Mouse (Mus musculus) T-helper 2 cell (primary cell): ENCODE measurements around the gene Polr2f.

Experiments used
- in situ Hi-C: fragments of 300-600 bp; cut with MboI, MseI; formaldehyde crosslinking; loops from one replicate; pipeline ENCODE4 v1.15.1; 2025; ENCODE audit warnings: high pct_unique_total_duplicates

Polr2f gene

GRCm38 (mm10) chr15:79140866-79141565, at the start of gene Polr2f, which contains the start of gene 1700088E04Rik:
Gene Polr2f, plus strand, starts transcription at chr15:79141009.
Gene 1700088E04Rik, minus strand, starts transcription at chr15:79141253.
- in situ Hi-C loops = no loop called here

- in situ Hi-C loops = loop anchor here (10.0 kb wide), 1 partner anchor 423 kb away; the partner anchor contains the start of gene Kdelr3
Measured at GRCm38 (mm10) chr15:79092284-79092683, 48.5 kb upstream of the Polr2f start.

DNA sequence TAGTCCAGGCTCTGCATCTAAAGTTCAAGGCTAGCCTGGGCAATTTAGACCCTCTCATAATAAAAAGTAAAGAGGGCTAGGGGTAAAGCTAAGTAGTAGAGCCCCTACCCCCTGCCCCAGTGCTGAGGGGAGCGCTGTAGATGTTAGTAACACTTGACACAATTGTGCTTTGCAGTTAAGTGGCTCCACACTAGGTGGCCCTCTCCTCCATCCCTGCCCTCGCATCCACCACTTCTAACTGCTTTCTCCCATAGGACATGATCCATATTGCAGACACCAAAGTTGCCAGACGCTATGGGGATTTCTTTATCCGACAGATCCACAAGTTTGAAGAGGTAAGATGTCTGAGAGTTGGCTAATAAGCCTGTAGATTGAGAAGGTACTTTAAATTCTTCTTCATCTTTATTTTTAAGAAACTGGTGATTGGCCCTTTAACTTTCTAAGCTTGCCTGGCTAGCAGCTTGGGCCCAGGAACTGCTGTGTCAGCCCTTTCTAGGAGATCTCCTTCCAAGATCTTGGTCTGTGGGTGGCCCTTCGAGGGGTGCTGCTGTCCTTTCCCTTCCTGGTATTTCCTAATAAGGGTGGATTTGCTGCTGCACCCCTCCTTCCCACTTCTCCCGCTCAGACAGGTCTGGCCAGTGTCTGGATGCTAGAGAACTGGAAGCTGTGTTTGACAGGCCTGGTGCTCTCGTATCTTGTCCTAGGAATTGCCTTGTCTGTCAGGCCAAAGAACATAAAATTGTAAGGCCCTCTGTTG, 47.5 kb upstream of the Polr2f start:
- in situ Hi-C loops = loop anchor here (10.0 kb wide), 1 partner anchor 422 kb away; the partner anchor contains the start of gene Kdelr3

- in situ Hi-C loops = loop anchor here (10.0 kb wide), 1 partner anchor 419 kb away; the partner anchor contains the start of gene Kdelr3
Measured at GRCm38 (mm10) chr15:79095483-79095882, 45.3 kb upstream of the Polr2f start.

GRCm38 (mm10) chr15:79096556-79096955, 44.3 kb upstream of the Polr2f start:
- in situ Hi-C loops = loop anchor here (10.0 kb wide), 1 partner anchor 418 kb away; the partner anchor contains the start of gene Kdelr3

DNA sequence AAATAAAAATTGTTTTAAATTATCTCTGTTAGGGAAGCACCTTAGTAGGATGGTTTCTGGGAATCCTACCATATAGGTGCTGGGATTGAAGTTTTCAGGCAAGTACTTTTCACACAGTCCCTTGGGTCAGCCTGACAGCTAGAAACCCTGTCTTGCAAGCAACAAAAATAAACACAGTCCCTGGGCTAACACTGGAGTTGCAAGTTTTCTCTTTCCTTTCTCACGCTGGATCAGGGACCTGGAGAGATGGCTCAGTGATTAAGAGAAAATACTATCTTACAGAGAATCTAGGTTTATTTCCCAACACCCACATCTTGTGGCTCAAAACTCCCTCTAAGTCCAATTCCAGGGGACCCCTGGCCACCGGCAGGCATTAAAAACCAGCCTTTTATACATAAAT, 43.7 kb upstream of the Polr2f start:
- in situ Hi-C loops = loop anchor here (10.0 kb wide), 1 partner anchor 418 kb away; the partner anchor contains the start of gene Kdelr3

- in situ Hi-C loops = loop anchor here (10.0 kb wide), 1 partner anchor 417 kb away; the partner anchor contains the start of gene Kdelr3
Measured at GRCm38 (mm10) chr15:79097611-79098025, 43.2 kb upstream of the Polr2f start.

DNA sequence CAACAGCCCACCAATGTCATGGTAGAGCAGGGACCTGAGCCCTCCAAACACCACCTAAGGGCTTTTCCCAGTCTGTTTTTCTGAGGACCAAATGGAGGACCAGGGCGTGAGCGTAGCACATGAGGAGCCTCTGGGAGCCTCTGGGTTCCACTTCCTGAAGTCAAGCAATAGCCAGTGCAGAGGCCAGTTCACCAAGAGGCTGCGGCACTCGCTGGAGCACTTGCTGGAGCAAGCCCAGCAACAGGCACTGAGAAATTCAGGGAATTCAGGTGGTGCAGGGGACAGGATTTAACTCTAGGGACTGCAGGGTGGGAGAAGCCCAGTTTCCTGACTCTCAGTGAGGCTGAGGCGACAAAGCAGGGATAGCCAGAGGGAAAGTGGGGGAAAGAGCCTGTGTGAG, 42.6 kb upstream of the Polr2f start:
- in situ Hi-C loops = loop anchor here (10.0 kb wide), 1 partner anchor 417 kb away; the partner anchor contains the start of gene Kdelr3

GRCm38 (mm10) chr15:79098868-79099267, 41.9 kb upstream of the Polr2f start:
- in situ Hi-C loops = loop anchor here (10.0 kb wide), 1 partner anchor 416 kb away; the partner anchor contains the start of gene Kdelr3

DNA sequence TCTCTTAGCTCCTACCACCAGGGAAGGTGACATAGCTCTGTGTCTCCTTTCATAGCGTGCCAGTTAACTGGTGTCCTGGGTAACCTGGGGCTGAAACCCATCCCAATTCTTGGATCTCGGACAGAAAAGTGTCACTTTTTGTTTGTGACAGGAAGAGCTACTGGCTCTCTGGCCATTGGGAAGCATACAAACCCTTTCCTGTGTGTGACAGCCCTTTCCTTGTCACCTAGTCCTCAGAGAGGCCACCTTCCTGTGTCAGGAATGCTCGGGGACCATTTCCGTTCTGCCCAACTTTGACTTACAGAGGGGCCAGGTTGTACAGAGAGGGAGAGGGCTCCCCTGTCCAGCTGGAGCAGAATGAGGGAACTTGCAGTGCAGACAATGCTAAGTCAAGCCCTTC, 41.4 kb upstream of the Polr2f start:
- in situ Hi-C loops = loop anchor here (10.0 kb wide), 1 partner anchor 415 kb away; the partner anchor contains the start of gene Kdelr3

- in situ Hi-C loops = no loop called here
Measured at GRCm38 (mm10) chr15:79100391-79100790, 40.4 kb upstream of the Polr2f start.

DNA sequence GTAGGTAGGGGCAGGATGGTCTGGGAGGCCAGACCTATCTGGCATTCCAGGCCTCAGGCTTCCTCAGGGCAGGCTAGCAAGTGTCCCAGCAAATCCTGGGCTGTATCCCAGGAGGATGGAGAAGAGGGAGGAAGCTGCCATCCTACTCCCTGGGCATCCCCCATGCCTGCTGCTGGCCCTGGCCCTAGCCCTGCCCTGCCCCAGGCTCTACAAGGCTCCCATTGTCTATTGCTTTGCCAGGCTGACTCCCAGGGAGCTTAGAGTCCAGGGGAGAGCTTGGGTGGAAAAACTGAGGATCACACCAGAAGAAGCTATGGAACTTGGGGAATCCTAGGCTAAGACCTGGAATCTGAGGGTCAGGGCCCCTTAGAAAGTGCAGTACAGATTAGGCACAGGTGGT, 39.3 kb upstream of the Polr2f start:
- in situ Hi-C loops = no loop called here

- in situ Hi-C loops = no loop called here
Measured at GRCm38 (mm10) chr15:79103264-79103663, 37.5 kb upstream of the Polr2f start.

- in situ Hi-C loops = no loop called here
Measured at GRCm38 (mm10) chr15:79105804-79106203, 35.0 kb upstream of the Polr2f start.

GRCm38 (mm10) chr15:79107966-79108365, 32.8 kb upstream of the Polr2f start:
- in situ Hi-C loops = no loop called here

- in situ Hi-C loops = no loop called here
Measured at GRCm38 (mm10) chr15:79108421-79109320, 32.1 kb upstream of the Polr2f start, which contains the start of gene Micall1. Gene Micall1, plus strand, starts transcription at chr15:79108898.

DNA sequence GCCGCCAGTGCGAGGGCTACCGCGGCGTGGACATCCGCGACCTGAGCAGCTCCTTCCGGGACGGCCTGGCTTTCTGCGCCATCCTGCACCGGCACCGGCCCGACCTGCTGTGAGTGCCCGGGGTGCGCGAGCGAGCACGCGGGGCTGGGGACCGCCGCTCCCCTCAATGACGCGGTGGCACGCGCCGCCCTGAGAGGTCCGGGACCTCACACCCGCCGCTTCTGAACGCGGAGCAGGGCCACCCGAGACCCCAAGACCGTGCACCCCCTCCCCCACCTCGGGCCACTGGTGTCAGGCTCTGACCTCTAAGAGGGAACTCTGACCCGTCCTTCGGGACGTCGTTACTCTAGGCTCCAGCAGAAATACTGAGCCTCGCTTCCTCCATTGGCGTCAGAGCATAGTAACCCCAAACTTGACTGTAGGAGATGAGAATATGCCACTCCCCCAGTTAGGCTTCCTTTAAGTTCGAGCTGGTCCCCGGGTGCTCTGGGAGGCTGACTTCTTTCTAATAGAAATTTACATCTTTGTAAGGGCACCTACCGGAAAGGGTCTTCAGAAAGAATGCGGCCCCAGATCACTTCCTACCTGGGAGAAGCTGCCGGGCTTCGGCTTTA, 31.4 kb upstream of the Polr2f start:
- in situ Hi-C loops = no loop called here

DNA sequence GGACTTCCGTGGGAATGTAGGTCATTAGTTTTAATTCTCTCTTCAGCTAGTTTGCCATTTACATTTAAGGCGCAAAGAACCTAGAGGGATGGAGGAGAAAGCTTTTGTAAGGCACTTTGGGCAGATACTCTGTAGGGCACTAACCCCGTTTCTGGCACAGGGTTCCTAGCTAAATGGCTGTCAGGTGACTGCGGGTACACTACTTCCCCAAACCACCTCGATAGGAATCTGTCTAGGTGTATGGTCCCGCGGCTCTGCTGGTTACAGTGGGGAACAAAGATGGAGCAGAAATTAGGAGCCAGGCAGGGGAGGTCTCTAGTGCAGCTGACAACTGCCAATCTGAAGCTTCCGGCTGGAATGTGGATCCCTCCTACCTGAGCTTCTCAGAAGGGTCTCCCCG, 30.8 kb upstream of the Polr2f start:
- in situ Hi-C loops = no loop called here

DNA sequence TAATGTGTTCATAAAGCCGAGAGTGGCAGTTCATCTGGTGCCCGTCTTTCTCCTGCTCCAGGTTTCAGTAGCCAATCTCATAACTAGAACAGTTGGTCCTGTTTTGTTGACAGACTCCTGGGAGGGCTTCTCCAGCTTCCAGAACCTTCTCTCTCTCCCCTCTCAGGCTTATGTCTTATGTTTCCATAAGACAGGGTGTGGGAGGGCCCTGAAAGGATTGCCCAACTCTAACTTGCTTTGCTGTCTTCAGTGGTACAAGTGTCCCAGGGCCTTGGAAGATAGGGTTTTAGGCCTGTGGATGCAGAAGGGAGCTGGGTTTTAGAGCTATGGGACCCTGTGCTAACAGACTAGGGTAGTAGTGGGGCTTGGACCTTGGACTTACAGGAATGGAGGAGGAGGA, 30.3 kb upstream of the Polr2f start:
- in situ Hi-C loops = no loop called here

- in situ Hi-C loops = no loop called here
Measured at GRCm38 (mm10) chr15:79111774-79112173, 29.0 kb upstream of the Polr2f start.

- in situ Hi-C loops = no loop called here
Measured at GRCm38 (mm10) chr15:79115276-79115675, 25.5 kb upstream of the Polr2f start.
